Mouse (Mus musculus) C2C12 (cell line): ENCODE measurements around the gene Dip2c.

Source experiments
- CTCF ChIP-seq: IDR thresholded peaks from one replicate; pipeline ENCODE4 v1.5.1; 2011; ENCODE audit not compliant: control insufficient read depth, insufficient read depth, insufficient read length
- FOSL1 ChIP-seq: IDR thresholded peaks from one replicate; pipeline ENCODE4 v1.8.0; 2011; ENCODE audit warnings: mild to moderate bottlenecking, low read length; ENCODE audit not compliant: poor library complexity, insufficient read depth, severe bottlenecking
- USF1 ChIP-seq: IDR thresholded peaks from one replicate; pipeline ENCODE4 v1.6.1; 2011; ENCODE audit warnings: low read depth, mild to moderate bottlenecking, control low read depth, moderate library complexity

DNA sequence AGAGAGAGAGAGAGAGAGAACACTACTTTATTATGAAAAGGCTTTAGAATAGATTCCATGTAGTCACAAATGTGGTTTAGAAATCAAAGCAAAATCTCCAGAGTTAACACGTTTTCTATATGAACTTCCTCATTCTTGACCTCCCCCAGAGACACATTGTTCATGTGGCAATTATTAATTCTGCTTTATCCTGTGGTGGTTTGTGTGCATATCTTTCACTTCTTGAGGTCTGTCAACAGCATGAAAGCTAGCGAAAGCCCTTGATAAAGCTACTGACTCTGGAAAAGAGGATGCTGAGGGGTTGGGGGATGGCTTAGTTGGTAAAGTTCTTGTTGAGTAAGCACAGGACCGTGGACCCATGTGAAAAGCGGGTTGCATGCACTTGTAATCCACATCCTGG lies 14.6 kb upstream of the Dip2c start:
- TF ChIP-seq FOSL1, result no peak
- TF ChIP-seq USF1, result no peak
- no peak for TF ChIP-seq CTCF
